Mouse (Mus musculus): ENCODE data around the gene Cgnl1. TPM values are rescaled to one million over a fixed set of nuclear protein-coding genes. Genes with fewer than 3 reads are reported as not detected.
A peak's percentile ranks its signal among the peaks of the same experiment; 100 is the strongest.

Gene Cgnl1
- total RNA-seq, 1 experiment from 2014 or later: 0.25 TPM

DNA sequence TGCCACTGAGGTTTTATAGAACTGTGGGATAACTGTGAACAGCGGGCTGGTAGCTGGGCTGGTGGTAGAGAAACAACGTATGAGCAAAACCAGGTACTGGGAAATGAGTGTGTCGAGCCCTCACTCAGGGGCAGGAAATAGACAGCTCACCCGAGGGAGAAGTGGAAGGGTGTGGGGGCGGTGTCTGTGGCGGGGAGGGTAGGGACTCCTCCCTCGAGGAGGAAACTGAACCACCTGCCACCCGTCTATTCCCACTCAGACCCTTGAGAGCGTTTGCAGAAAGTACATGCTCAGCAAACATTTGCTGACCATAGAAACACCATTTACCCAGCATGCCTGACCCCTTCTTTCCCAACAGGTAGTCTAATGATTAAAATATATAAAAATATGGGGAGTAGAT is 2.2 kb upstream of the Cgnl1 start:
- no peak for ATAC-seq (replicated peaks in 1 of 2; ENCODE audit: insufficient read depth in 1 of 2, low FRiP score in 2 of 2, low TSS enrichment in 1 of 2, low read depth in 1 of 2, poor library complexity in 2 of 2, severe bottlenecking in 2 of 2)

DNA sequence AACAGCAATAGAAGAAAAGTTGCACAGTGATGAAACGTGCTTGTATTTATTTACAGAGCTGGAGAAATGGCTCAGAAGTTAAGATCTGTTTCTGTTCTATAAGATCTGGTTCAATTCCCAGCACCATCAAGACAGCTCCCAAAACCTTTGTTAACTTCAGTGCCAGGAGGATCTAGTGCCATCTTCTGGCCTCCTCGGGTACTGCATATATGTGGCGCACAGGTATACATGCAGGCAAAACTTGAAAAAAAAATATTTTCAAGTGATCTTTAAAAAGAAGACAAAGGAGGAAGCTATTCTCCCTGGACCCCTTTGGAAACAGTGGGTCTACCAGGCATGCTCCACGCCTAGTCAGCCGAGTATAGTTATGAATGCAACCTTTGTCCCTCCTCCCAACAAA is 936 bp upstream of the Cgnl1 start:
- peak in 1 of 2 experiments; percentile 48; a peak in 3 of 4 replicates for ATAC-seq (replicated peaks in 1 of 2; ENCODE audit: insufficient read depth in 1 of 2, low FRiP score in 2 of 2, low TSS enrichment in 1 of 2, low read depth in 1 of 2, poor library complexity in 2 of 2, severe bottlenecking in 2 of 2)

DNA sequence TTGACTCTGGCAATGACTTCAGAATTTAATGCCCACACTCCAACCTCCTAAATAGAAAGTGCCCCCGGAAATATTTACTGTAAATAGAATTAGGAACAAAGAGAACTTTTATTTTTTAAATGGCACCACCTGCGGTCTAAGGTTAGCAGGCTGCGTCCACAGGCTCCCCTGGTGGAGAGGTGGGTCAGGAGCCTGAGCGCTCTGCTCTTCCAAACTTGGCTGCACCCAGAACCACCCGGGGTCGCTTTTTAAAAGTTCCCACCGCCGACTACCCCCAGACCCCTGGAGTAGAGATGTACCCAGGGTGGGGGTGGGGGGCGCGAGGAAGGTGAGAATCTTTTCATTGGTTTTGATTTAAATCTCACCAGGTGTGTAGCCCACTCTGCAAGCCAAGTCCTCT is 918 bp downstream of the Cgnl1 start:
- ATAC-seq (replicated peaks in 1 of 2; ENCODE audit: insufficient read depth in 1 of 2, low FRiP score in 2 of 2, low TSS enrichment in 1 of 2, low read depth in 1 of 2, poor library complexity in 2 of 2, severe bottlenecking in 2 of 2): peak in 1 of 2 experiments; percentile 37; a peak in 1 of 4 replicates

DNA sequence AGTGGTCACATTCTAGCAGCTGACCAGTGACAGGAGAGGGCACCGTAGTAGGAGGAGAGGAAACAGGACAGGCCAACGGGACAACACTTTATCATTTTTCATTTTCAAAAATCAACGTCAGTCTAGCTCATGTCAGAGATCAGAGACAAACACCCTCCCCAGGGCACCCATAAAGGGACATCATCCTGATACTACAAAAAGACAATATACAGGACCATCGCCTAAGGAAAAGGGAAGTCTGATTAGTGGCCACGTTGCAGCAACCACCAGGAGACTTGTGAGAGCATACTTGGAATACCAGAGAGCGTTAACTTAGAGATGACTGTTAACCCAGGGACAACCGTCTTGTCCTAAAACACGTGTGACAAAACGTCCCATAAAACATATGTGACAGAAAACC is 1.7 kb downstream of the Cgnl1 start:
- no peak for ATAC-seq (replicated peaks in 1 of 2; ENCODE audit: insufficient read depth in 1 of 2, low FRiP score in 2 of 2, low TSS enrichment in 1 of 2, low read depth in 1 of 2, poor library complexity in 2 of 2, severe bottlenecking in 2 of 2)

DNA sequence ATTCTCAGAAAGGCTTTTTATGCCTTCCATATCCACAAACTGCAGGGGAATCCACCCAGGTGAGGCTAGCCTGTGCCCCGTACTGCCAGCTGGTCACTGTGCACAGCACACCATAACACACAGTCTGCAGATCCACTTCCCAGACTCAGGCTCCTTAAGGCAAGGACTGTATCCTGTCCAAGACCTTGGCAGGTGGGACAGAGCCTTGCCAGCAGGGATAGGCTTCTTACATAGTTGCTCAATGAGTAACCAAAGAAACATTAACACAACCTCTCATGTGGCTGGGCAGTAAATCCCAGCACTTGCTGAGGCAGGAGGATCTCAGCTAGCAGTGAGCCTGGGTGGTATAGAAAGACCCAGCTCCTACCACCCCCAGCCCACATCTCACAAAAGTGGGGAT is 3.3 kb downstream of the Cgnl1 start:
- no peak for ATAC-seq (replicated peaks in 1 of 2; ENCODE audit: insufficient read depth in 1 of 2, low FRiP score in 2 of 2, low TSS enrichment in 1 of 2, low read depth in 1 of 2, poor library complexity in 2 of 2, severe bottlenecking in 2 of 2)

DNA sequence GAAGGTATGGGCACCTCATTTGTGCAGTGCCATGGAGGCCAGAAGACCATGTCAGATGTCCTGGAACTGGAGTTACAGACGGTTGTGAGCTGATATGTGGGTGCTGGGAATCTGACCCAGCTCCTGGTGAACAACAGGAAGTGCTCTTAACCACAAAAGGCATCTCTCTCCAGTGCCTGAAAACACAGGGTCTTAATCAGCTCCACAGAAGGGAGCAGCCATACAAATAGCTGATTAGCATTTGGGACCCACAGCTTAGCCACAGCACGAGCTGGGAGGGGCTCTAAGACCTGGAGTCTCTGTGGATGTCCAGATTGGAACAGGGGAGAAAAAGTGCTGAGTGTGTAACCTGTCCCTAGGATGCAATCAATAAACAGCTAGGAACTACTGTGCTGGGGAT is 4.5 kb downstream of the Cgnl1 start:
- ATAC-seq (replicated peaks in 1 of 2; ENCODE audit: insufficient read depth in 1 of 2, low FRiP score in 2 of 2, low TSS enrichment in 1 of 2, low read depth in 1 of 2, poor library complexity in 2 of 2, severe bottlenecking in 2 of 2): no peak

DNA sequence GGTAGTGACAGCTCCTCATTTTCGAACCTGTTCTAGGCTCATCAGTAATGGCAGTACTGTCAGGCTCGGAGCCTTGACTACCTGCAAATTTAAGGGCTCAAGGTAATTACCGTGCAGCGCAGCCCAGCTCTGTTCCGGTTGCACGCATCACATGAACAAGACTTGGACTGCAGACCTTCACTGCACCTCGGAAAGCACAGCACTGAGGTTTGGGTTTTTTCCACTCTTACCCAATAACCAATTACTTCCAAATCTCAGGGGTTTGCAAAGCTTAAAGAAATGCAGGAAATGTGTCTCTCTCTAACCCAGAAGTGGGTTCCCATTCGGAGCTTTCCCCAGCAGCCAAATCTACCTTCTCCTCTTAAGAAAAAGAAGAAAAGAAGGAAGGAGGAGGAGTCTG is 5.1 kb downstream of the Cgnl1 start:
- no peak for ATAC-seq (replicated peaks in 1 of 2; ENCODE audit: insufficient read depth in 1 of 2, low FRiP score in 2 of 2, low TSS enrichment in 1 of 2, low read depth in 1 of 2, poor library complexity in 2 of 2, severe bottlenecking in 2 of 2)

DNA sequence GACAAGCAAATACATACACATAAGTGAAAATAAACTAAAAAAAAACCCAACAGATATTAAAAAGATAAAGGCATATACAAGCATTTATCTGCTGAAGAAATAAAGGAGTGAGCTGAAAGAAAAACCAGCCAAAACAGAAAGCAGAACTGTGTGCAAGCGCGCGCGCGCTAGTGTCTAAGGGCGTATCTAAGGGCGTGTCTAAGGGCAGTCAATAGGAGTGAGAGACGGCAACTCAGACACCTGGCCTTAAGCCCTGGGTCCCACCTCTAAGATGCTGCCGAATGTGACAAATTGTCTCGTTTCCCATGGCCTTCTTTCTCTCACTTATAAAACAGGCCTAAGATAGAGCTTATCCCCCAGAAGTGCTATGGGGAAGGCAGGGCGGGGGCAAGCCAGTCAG is 6.9 kb downstream of the Cgnl1 start:
- peak; percentile 71 to 75; a peak in 2 of 4 replicates for ATAC-seq (replicated peaks in 1 of 2; ENCODE audit: insufficient read depth in 1 of 2, low FRiP score in 2 of 2, low TSS enrichment in 1 of 2, low read depth in 1 of 2, poor library complexity in 2 of 2, severe bottlenecking in 2 of 2)

DNA sequence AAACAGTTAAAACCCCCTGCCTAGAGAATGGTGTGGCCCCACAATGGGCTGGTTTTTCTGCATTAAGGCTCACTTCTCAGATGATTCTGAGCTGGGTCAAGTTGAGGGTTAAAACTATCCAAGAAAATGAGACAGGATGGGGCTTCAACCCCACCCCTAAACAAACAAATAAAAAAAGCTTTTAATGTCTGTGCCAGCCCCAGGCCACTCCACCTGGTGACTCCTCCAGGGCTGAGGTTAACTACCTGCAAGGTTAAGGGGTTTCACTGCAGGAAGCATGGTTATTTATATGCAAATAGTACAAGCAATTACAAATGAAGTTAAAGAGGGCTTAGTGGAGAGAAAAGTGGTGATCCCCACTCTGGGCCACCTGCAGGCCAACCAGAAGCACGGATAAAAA is 8.1 kb downstream of the Cgnl1 start:
- ATAC-seq (replicated peaks in 1 of 2; ENCODE audit: insufficient read depth in 1 of 2, low FRiP score in 2 of 2, low TSS enrichment in 1 of 2, low read depth in 1 of 2, poor library complexity in 2 of 2, severe bottlenecking in 2 of 2): no peak

DNA sequence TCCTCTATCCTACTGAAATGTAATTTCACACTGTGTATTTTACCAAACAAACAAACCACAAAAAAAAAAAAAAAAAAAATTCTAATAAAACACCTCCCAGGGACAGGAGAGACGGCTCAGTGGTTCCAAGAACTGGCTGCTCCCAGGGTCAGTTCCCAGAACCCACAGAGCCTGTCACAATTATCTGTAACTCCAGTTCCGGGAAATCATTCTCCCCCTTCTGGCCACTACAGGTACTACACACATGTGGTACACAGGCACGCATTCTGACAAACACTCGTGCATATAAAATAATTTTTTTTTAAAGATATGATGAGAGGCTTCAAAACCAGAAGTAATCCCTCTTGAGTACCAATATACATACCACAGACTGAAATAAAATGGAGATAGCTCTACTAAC is 9.7 kb downstream of the Cgnl1 start:
- ATAC-seq (replicated peaks in 1 of 2; ENCODE audit: insufficient read depth in 1 of 2, low FRiP score in 2 of 2, low TSS enrichment in 1 of 2, low read depth in 1 of 2, poor library complexity in 2 of 2, severe bottlenecking in 2 of 2): no peak

DNA sequence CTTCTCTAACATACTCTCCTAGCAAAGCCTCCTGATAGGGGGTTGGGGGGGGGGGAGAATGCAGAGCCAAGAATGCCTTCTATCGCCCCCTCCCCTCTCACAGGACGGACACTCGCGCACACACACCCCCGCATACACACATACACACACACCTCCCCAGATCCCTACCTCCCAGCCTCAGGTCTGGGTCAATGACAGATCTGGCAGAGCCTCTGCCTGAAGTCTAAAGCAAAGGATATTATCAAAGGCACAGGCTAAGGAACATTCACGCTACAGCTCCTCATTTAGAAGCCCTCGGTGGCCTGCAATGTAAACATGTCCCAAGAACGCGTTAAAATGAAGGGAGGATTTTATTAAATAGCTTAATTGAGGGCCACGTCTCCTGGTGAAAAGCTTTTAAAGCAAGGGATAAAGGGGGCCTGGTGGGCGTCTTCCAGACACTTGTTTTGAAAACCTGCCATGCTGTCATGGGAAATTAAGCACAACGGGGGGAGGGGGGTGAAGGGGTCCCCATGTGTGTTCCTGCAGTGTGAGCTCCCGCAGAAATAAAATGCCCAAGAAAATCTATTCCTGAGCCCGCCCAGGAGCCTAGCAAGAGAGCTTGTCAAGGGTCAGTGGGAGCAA is 10.8 kb downstream of the Cgnl1 start:
- no peak for ATAC-seq (replicated peaks in 1 of 2; ENCODE audit: insufficient read depth in 1 of 2, low FRiP score in 2 of 2, low TSS enrichment in 1 of 2, low read depth in 1 of 2, poor library complexity in 2 of 2, severe bottlenecking in 2 of 2)

DNA sequence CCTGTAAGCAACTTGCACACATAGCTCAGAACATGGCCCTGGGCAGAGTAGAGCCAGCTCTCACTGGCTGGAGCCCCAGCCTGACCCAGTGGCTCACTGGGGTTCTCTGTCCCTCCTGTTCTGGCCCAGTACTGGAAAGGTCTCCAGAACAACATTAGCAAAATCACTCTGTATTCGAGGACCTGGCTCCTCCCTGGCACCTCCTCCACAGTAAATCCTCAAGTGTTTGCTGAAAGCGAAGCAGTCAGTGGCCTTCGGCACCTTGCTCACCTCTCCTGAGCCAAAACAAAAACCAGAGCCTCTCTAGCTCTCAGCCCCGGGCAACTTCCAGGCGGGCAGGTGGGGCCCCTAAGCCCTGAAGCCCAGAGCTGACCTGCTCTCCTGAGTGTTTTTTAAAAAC is 11.5 kb downstream of the Cgnl1 start:
- ATAC-seq (replicated peaks in 1 of 2; ENCODE audit: insufficient read depth in 1 of 2, low FRiP score in 2 of 2, low TSS enrichment in 1 of 2, low read depth in 1 of 2, poor library complexity in 2 of 2, severe bottlenecking in 2 of 2): no peak

DNA sequence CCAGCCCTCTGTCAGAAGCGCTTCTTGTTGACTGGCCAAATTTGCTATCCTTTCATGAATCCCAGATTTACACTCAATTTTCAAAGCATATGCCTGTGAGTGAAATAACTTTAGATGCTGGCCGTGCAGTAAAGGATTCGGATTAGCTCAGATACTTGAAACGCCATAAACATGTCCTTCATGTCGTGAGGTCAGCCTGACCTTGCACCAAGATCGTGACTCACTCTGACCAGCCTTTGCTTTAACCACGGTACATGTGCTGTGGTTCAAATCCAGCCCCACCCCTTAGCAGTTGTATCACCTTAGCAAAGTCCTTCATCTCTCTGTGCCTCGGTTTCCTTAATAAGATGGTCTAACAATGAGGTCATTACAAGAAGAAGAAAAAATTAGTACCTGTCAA is 14.0 kb downstream of the Cgnl1 start:
- ATAC-seq (replicated peaks in 1 of 2; ENCODE audit: insufficient read depth in 1 of 2, low FRiP score in 2 of 2, low TSS enrichment in 1 of 2, low read depth in 1 of 2, poor library complexity in 2 of 2, severe bottlenecking in 2 of 2): no peak

DNA sequence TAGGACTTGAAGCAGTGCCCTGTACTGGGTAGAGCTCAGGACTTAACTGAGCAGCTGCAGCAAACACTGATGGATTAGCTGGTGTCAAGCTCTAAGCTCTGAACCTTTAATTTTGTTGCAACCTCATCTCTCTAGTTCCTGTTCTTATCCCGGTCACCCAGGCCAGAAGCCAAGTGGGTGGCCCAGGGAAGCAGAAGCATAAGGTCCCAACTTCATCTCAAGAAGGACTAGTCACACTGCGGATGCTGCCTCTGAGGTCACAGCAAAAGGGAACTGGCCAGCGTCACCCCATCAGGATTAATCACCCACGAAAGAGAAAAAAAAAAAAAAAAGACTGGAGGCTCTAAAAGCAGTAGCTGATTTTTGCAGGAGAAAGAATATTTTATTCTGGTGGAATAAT is 14.5 kb downstream of the Cgnl1 start:
- ATAC-seq (replicated peaks in 1 of 2; ENCODE audit: insufficient read depth in 1 of 2, low FRiP score in 2 of 2, low TSS enrichment in 1 of 2, low read depth in 1 of 2, poor library complexity in 2 of 2, severe bottlenecking in 2 of 2): peak in 1 of 2 experiments; percentile 58; a peak in 1 of 4 replicates

DNA sequence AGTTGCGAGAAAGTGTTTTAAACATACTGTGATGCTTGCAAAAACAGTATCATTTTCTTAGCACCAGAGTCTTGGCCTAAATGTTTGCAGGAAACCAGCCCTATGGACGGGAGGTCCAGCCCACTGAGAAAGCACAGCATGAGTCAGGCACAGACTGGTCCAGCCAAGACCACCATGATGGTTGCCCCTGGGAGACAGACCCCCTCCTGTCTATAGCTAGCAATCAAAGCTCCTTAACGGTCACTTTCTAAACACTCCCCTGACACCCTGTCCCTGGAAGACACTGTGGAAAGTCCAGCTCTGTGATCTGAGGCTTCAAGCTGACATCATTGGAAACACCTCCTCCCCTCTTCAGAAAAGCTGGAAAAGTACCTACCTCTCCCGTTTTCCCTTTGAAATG is 17.4 kb downstream of the Cgnl1 start:
- no peak for ATAC-seq (replicated peaks in 1 of 2; ENCODE audit: insufficient read depth in 1 of 2, low FRiP score in 2 of 2, low TSS enrichment in 1 of 2, low read depth in 1 of 2, poor library complexity in 2 of 2, severe bottlenecking in 2 of 2)

DNA sequence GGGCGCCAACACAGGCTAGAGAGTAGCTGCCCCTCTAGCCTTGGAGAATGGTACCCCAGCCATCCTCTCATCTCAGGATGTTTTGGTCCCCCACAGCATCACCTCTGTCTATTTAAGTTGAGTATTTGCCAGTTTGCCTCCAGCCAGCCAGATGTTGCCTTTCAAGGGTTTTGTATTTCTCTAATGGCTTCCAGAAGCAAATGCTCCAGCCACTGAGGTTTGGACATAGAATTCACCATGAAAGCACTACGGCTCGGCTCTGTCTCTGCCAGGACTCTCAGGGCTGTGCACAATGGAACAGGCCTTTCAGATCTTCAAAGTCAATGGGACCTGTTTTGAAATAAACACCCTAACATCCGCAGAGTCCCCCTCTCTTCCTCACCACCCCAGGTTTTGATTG is 17.9 kb downstream of the Cgnl1 start:
- ATAC-seq (replicated peaks in 1 of 2; ENCODE audit: insufficient read depth in 1 of 2, low FRiP score in 2 of 2, low TSS enrichment in 1 of 2, low read depth in 1 of 2, poor library complexity in 2 of 2, severe bottlenecking in 2 of 2): no peak

DNA sequence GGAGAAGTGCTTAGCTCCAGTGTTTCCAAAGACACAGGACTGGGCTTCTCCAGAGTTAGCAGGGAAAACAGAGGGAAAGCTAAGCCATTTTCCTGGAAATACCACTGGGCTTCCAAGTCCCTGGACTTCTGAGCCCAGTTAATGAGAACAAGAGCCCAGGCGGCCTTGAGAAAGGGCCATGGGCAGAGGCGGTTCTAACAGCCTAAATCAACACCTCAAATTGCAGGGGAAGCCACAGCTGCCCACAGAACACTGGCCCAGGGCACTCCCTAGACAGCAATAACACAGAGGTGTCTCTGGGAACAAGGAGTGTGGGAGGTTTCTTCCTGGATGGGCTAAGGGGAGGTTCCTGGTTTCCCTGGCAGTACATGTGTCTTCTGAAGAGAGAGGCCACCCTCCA is 18.3 kb downstream of the Cgnl1 start:
- ATAC-seq (replicated peaks in 1 of 2; ENCODE audit: insufficient read depth in 1 of 2, low FRiP score in 2 of 2, low TSS enrichment in 1 of 2, low read depth in 1 of 2, poor library complexity in 2 of 2, severe bottlenecking in 2 of 2): no peak

DNA sequence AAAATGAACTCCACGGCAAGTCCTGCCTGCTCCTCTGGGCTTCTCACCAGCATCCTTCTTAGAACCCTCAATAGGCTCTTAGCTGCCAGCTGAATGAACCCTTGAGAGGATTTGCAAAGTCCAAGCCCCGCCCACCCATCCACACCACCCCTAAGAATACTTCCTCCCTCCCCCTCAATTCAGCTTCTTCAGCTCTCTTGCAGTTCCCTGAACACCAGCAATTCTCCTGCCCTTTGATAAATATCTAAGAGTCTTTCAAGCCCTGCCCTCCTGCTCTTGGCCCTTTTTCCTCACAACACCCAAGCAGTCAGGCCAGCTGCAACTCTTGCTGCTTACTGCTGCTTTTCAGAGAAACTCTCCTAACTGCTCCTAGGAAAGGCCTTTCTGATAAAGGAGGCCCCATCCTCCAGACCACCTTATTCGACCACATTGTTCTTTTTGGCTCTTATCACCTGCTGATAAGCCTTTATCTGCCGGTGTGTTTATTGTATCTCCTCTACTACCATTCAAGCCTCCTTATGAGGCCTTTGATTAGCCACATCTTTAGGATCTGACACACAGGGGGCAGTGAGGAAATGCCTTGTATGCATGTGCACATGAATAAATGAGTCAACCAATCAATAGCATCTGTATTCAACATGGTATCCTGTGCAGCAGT is 21.3 kb downstream of the Cgnl1 start:
- ATAC-seq (replicated peaks in 1 of 2; ENCODE audit: insufficient read depth in 1 of 2, low FRiP score in 2 of 2, low TSS enrichment in 1 of 2, low read depth in 1 of 2, poor library complexity in 2 of 2, severe bottlenecking in 2 of 2): no peak

DNA sequence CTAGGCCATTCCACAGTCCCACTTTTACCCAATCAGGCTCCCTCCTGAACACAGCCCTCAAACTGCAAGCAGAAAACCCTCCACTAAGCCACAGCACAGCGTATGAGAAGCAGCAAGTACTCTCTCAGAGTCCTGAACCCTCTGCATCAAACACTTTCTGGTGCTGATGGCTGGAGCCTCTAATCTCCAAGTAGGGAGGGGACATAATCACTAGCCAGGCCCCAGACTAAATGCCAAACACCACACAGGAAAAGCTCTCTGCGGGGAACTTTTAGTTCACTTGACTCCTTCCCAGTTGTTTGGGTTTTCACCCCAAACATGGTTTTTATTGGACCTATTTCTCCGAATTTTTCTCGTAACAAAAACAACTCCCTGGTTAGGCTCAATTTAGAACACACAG is 25.0 kb downstream of the Cgnl1 start:
- ATAC-seq (replicated peaks in 1 of 2; ENCODE audit: insufficient read depth in 1 of 2, low FRiP score in 2 of 2, low TSS enrichment in 1 of 2, low read depth in 1 of 2, poor library complexity in 2 of 2, severe bottlenecking in 2 of 2): no peak
